Mouse (Mus musculus) cortical plate, adult 2 months (tissue): ENCODE measurements around the gene Spata31d1a.

Source experiments
- CTCF ChIP-seq: fragments of 200-500 bp; IDR thresholded peaks from 2 replicates; pipeline ENCODE4 v1.5.1; 2011; ENCODE audit warnings: mild to moderate bottlenecking, control low read depth, low read length; ENCODE audit not compliant: insufficient read depth; ENCODE audit errors: extremely low read depth
- POLR2A ChIP-seq: fragments of 200-500 bp; IDR thresholded peaks from 2 replicates; pipeline ENCODE4 v1.6.1; 2011; ENCODE audit warnings: mild to moderate bottlenecking, low read length, control low read depth; ENCODE audit not compliant: insufficient read depth; ENCODE audit errors: extremely low read depth

DNA sequence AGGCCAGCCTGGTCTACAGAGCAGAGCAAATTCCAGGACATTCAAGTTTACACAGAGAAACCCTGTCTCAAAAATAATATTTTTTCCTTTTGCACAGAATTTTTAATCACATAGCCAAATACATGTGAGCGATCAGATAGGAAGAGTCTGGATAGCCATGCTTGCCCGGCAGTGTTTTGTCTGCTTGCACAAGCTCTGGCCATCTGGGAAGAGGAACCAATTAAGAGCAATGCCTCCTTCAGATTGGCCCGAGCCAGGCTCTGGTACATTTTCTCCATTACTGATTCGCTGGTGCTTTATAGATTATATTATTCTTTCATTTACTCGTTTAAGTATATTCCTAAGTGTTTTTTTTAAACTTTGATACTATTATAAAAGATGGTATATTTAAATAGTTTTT lies 42.4 kb downstream of the Spata31d1a start:
- no peak for TF ChIP-seq CTCF
- no peak for TF ChIP-seq POLR2A
